Mouse (Mus musculus) kidney, embryonic 14.5 days (tissue): ENCODE data around the gene Gm49510. TPM values are rescaled to one million over a fixed set of nuclear protein-coding genes. Genes with fewer than 3 reads are reported as not detected.

ENCODE experiments used
- ATAC-seq: fragments of 200-750 bp; cut with Nextera tagmentation; 2 replicates; pipeline ENCODE4 v1.8.0; 2017; ENCODE audit warnings: moderate number of reproducible peaks, mild to moderate bottlenecking, moderate TSS enrichment, moderate library complexity; ENCODE audit not compliant: low FRiP score, low TSS enrichment
- H3K27ac ChIP-seq: fragments of 300-500 bp; sonication (generic); 2 replicates; pipeline ENCODE4 v1.5.1; 2014; ENCODE audit warnings: low read depth, mild to moderate bottlenecking, low read length, moderate library complexity, mixed read lengths
- H3K27me3 ChIP-seq: fragments of 300-500 bp; sonication (generic); 2 replicates; pipeline ENCODE4 v1.6.1; 2014; ENCODE audit warnings: mild to moderate bottlenecking, low read length; ENCODE audit not compliant: control insufficient read depth, insufficient read depth
- H3K36me3 ChIP-seq: fragments of 300-500 bp; sonication (generic); 2 replicates; pipeline ENCODE4 v1.6.1; 2014; ENCODE audit warnings: low read length, mixed read lengths; ENCODE audit not compliant: control insufficient read depth, insufficient read depth
- H3K4me1 ChIP-seq: fragments of 300-500 bp; sonication (generic); 2 replicates; pipeline ENCODE4 v1.6.1; 2014; ENCODE audit warnings: low read length, mixed read lengths; ENCODE audit not compliant: control insufficient read depth, insufficient read depth
- H3K4me2 ChIP-seq: fragments of 300-500 bp; sonication (generic); replicated peaks from 2 replicates; pipeline ENCODE4 v1.6.1; 2014; ENCODE audit warnings: low read depth, mild to moderate bottlenecking, low read length
- H3K4me3 ChIP-seq: fragments of 300-500 bp; sonication (generic); 2 replicates; pipeline ENCODE4 v1.5.1; 2014; ENCODE audit warnings: mild to moderate bottlenecking, low read length
- H3K9ac ChIP-seq: fragments of 300-500 bp; sonication (generic); 2 replicates; pipeline ENCODE4 v1.6.1; 2014; ENCODE audit warnings: low read depth, mild to moderate bottlenecking, low read length, moderate library complexity
- H3K9me3 ChIP-seq: fragments of 300-500 bp; sonication (generic); 2 replicates; pipeline ENCODE4 v1.6.1; 2016; ENCODE audit warnings: low read length; ENCODE audit not compliant: control insufficient read depth
- WGBS: fragments of 180-500 bp; shearing (Covaris S2); extraction: QIAGEN DNeasy Blood & Tissue Kit; methylation state at CpG from one replicate; pipeline ENCODE4 v1.1.7; 2014; 5-methylcytosine and 5-hydroxymethylcytosine counted together
- polyA plus RNA-seq: library from polyadenylated mRNA; unstranded; fragments of >200 nt; fragmentation: Nextera tagmentation; extraction: Ambion mirVana; gene quantifications from 2 replicates; pipeline ENCODE4 v1.2.1, GENCODE M21; 2014

The Gm49510 gene
- polyA plus RNA-seq, 1 experiment from 2014 or later = 0.19 TPM

DNA sequence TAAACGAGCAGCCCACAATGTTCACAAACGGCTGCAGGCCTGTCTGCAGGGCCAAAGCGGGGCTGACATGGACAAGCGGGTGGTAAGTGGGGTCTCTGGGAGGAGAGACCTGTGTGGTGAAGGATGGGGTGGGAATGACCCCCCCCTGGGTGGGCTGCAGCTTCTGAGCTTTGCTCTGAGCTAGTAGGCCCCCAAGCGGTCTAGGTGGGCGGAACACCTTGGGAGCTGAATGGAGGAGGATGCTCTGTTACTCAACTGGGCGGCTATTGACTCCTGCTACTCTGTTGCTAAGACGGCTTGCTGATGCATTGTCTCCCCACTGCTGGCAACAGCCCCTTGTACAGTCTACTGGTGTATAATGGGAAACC lies 1.9 kb downstream of the Gm49510 start:
- peak overlapping the region; percentile 92 for H3K4me2 ChIP-seq
- no peaks in the 10 kb centered on the region for H3K9me3 ChIP-seq
- WGBS = 47% methylated on average over 8 of the region's 8 CpGs
- peak overlapping the region; percentile 74; the same call in 1 of the 2 replicates for H3K9ac ChIP-seq
- H3K36me3 ChIP-seq = peaks cover 35% of the 10 kb centered on the region
- peaks cover 40% of the 10 kb centered on the region for H3K4me1 ChIP-seq
- H3K27ac ChIP-seq = no peak overlapping the region; the same call in 1 of the 2 replicates
- peak overlapping the region; percentile 75 for H3K4me3 ChIP-seq
- no peaks in the 10 kb centered on the region for H3K27me3 ChIP-seq
- ATAC-seq = no peak

DNA sequence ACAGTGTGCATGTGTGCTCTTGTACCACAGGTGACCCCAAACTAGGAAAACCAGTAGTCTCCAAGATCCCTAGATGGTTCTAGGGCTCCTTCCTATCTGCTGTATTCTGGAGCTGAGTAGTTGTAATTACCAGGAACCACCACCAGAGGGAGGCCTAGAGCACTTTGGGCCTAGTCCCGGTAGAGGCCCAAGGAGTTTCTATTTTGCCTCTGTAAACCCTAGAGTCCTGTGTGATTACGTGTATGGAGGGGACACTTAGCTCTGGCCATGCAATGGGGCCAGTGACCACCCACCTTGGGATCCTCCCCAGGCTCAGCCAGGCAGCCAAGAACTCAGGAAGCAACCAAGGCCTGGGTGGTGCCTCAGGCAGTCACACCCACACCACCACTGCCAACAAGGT lies 3.8 kb downstream of the Gm49510 start:
- 3% methylated on average over 2 of the region's 2 CpGs for WGBS
- peaks cover 26% of the 10 kb centered on the region for H3K4me1 ChIP-seq
- H3K4me3 ChIP-seq = no peak overlapping the region
- H3K9ac ChIP-seq = no peak overlapping the region; the same call in 1 of the 2 replicates
- no peaks in the 10 kb centered on the region for H3K9me3 ChIP-seq
- no peak overlapping the region for H3K27ac ChIP-seq
- ATAC-seq = peak; percentile 8; the same call in 1 of the 2 replicates
- no peak overlapping the region for H3K4me2 ChIP-seq
- H3K36me3 ChIP-seq = peaks cover 54% of the 10 kb centered on the region
- H3K27me3 ChIP-seq = no peaks in the 10 kb centered on the region

DNA sequence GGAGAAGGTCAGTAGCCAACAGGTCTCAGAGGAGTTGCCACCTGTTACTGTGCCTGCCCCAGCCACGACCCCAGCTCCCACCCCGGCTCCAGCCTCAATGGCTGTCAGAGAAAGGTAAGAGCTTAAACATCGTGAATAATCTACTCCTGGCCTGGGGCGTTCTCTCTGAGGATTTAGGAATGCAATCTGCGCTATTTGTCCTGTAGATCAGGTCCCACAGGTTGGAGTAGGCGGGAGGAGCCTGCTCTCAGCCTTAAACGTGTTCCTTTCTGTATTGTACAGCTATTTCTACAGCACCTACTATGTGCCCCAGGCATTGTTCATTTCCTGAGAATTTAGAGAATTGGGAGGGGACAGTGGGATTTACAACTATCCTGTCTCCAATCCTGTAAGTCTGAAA lies 8.9 kb downstream of the Gm49510 start:
- Histone ChIP-seq H3K9me3 (no peaks in the 10 kb centered on the region), H3K36me3 (peaks cover 76% of the 10 kb centered on the region), H3K4me2 (no peak overlapping the region), H3K27ac (no peak overlapping the region), H3K9ac (no peak overlapping the region), H3K4me3 (no peak overlapping the region), H3K4me1 (no peaks in the 10 kb centered on the region), H3K27me3 (no peaks in the 10 kb centered on the region)
- 71% methylated on average over 7 of the region's 7 CpGs for WGBS
- no peak for ATAC-seq

DNA sequence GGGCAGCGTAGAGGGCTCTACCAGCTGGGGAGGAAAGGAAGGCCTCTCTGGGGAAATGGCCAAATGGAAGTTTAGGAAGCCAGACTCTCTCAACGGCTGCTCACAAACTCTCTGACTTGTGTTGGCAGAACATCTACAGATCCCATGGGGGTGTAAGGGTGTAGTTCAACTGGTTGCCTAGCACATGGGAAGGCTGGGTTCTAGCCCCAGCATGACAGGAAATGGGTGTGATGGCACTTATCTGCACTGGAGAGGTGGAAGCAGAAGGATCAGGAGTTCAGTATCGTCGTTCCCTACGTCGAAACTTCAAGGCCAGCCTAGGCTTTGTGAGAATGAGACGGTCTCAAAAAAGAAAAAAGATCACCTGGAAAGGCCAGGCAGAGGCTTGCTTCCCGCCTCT lies 9.5 kb downstream of the Gm49510 start:
- Histone ChIP-seq H3K4me3 (no peak overlapping the region), H3K27ac (no peak overlapping the region), H3K4me1 (no peaks in the 10 kb centered on the region), H3K4me2 (no peak overlapping the region), H3K9me3 (no peaks in the 10 kb centered on the region), H3K27me3 (no peaks in the 10 kb centered on the region), H3K36me3 (peaks cover 70% of the 10 kb centered on the region), H3K9ac (no peak overlapping the region)
- 91% methylated on average over 8 of the region's 8 CpGs for WGBS
- ATAC-seq = no peak

DNA sequence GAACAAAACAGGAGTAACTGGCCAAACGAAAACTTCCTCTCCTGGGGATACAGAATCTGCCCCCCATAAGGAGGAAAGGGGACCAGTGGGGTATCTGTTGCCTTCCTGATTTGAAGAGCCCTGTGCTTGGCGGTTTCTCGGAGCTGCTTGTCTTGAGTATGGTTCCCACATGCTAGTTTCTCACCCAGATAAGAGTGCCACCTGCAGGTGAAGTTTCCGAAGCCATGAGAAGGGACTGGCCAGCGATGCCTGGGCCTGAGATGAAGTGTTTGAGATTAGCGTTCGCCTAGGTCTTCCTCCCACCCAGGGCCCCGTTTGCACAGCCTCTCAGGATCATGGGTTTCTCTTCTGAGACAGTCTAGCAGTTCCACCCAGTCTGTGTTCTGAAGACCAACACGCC lies 12.6 kb downstream of the Gm49510 start:
- Histone ChIP-seq H3K9ac (no peak overlapping the region), H3K9me3 (no peaks in the 10 kb centered on the region), H3K27me3 (no peaks in the 10 kb centered on the region), H3K36me3 (peaks cover 41% of the 10 kb centered on the region), H3K4me2 (no peak overlapping the region), H3K4me1 (peaks cover 20% of the 10 kb centered on the region), H3K27ac (no peak overlapping the region), H3K4me3 (no peak overlapping the region)
- 39% methylated on average over 9 of the region's 9 CpGs for WGBS
- ATAC-seq = no peak

DNA sequence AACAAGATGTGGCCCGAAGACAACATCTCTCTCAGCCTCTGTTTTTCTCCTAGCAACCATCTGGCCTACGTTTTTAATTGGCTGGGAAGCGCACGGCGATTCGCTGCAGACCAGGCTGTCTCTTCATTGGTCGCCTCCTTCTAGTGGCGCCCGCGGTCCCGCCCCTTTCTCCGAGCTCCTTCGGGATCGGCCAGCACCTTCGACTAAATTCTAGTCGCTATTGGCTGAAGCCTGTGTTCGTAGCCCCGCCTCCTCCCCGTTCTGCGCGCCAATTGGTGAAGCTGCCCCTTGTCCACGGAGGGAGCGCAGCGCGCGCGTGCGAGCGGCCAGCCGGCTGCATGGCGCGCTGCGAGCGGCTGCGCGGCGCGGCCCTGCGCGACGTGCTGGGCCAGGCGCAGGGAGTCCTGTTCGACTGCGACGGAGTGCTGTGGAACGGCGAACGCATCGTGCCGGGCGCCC lies 14.2 kb downstream of the Gm49510 start, which contains the start of gene Pdxp:
Gene Pdxp (plus strand): TSS at position 288 of the 459 bp plus-strand sequence.
- peak within 1 kb of the TSS; percentile 90 for H3K27ac ChIP-seq
- under 1% methylated on average over 51 of the region's 51 CpGs for WGBS
- H3K27me3 ChIP-seq = no peaks in the 10 kb centered on the region
- H3K9me3 ChIP-seq = no peaks in the 10 kb centered on the region
- H3K36me3 ChIP-seq = peaks cover 35% of the 10 kb centered on the region
- peak within 1 kb of the TSS; percentile 73 for H3K4me3 ChIP-seq
- peak; percentile 93 for ATAC-seq
- H3K4me2 ChIP-seq = peak within 1 kb of the TSS; percentile 97
- H3K4me1 ChIP-seq = peaks cover 26% of the 10 kb centered on the region
- peak within 1 kb of the TSS; percentile 82 for H3K9ac ChIP-seq

DNA sequence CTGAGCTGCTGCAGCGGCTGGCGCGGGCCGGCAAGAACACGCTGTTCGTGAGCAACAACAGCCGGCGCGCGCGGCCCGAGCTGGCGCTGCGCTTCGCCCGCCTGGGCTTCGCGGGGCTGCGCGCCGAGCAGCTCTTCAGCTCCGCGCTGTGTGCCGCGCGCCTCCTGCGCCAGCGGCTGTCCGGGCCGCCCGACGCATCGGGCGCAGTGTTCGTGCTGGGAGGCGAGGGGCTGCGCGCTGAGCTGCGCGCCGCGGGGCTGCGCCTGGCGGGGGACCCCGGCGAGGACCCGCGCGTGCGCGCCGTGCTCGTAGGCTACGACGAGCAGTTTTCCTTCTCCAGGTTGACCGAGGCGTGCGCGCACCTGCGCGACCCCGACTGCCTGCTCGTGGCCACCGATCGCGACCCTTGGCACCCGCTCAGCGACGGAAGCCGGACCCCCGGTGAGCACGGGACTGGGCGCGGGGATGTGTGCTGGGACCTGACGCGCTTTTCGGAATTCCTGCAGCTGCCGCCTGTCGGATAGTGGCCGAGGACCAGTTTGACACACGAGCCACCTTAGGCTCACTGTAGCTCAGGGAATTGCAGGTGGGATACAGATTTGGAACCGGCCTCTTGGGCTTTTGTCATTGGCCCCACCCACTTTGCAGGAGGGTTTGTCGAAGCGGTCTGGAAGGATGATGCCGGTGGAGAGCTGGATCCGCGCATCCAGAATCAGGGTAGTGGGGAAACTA lies 14.8 kb downstream of the Gm49510 start:
- peak; percentile 53 for ATAC-seq
- under 1% methylated on average over 82 of the region's 87 CpGs for WGBS
- Histone ChIP-seq H3K9me3 (no peaks in the 10 kb centered on the region), H3K9ac (peak overlapping the region; percentile 82), H3K36me3 (peaks cover 35% of the 10 kb centered on the region), H3K4me3 (peak overlapping the region; percentile 73), H3K27me3 (no peaks in the 10 kb centered on the region), H3K4me2 (peak overlapping the region; percentile 97), H3K4me1 (peaks cover 26% of the 10 kb centered on the region), H3K27ac (peak overlapping the region; percentile 90)

DNA sequence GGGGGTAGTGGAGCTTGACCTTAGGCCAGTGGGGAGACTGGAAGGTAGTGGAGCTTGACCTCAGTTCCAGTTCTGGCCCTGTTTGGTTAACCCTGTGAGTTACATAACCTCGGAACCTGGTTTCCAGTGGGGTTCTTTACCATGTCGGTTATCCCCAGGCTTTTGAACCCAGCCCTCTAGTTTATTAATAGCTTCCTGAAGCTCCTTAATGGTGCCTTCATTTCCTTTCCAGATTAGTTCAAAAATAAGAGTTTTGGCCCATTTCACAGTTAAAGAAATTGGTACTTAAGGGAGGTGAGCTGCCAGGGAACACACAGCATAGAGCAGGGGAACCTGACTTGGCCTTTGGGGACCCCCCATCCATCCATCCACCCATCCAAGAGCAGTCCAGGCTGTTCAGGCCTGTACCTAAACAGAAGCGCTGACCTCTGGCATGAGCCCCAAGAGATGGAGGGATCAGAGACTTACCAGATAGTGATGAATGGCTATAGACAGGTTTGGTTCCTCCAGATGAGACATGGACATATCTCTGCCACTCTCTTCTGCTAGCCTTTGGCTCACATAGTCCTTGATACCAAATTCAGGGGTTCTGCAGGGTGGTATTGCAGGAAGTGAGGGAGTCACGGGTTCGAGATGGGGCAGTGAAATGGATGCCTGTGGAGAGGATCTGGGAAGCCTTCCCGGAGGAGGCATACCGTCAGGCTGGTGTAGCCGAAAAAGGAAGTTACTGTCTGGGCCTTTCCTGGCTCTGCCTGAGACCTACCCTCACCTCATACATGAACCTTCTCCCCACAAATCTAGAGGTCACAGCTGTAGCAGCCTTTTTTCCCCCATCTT lies 15.6 kb downstream of the Gm49510 start:
- peak overlapping the region; percentile 73 for H3K4me3 ChIP-seq
- peaks cover 32% of the 10 kb centered on the region for H3K36me3 ChIP-seq
- WGBS = 49% methylated on average over 8 of the region's 8 CpGs
- no peak overlapping the region; the same call in 1 of the 2 replicates for H3K27ac ChIP-seq
- H3K4me1 ChIP-seq = peaks cover 26% of the 10 kb centered on the region
- peak overlapping the region; percentile 82 for H3K9ac ChIP-seq
- no peaks in the 10 kb centered on the region for H3K27me3 ChIP-seq
- no peaks in the 10 kb centered on the region for H3K9me3 ChIP-seq
- peak overlapping the region; percentile 97 for H3K4me2 ChIP-seq
- ATAC-seq = no peak

DNA sequence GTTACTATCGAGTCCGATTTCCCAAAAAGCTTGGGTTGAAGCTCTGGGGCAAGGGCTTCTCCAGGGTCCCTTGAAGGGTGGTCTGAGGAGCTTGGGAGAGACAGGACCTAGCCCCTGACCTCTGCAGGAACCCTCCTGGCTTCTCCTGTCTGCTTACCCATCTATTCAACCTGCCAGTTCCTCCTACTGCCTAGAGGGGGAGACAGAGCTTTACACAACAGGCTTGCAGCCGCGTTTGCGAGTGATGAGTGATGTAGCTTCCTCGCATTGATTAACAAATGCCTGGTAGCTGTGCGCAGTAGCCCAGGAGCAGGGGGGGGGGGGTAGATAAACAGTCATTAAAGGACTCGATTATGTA lies 16.2 kb downstream of the Gm49510 start:
- H3K9ac ChIP-seq = peak overlapping the region; percentile 34; the same call in 1 of the 2 replicates
- H3K4me3 ChIP-seq = peak overlapping the region; percentile 73
- H3K36me3 ChIP-seq = peaks cover 26% of the 10 kb centered on the region
- peaks cover 28% of the 10 kb centered on the region for H3K4me1 ChIP-seq
- H3K9me3 ChIP-seq = no peaks in the 10 kb centered on the region
- H3K27me3 ChIP-seq = no peaks in the 10 kb centered on the region
- 3% methylated on average over 8 of the region's 8 CpGs for WGBS
- ATAC-seq = 0 out of 2 replicates have a peak, but pooled peaks have one; percentile 8
- no peak overlapping the region for H3K27ac ChIP-seq
- peak overlapping the region; percentile 97 for H3K4me2 ChIP-seq
